Mouse (Mus musculus) thymus, postnatal 4 days (tissue): ENCODE measurements at regions not wholly inside any gene's neighbourhood (a gene's known extent, or its start where the extent isn't known, plus 50 kb on each side); places are given as distances from the start of the nearest gene placed in this dataset.

ENCODE experiments used
- DNase-seq: peaks from one replicate; pipeline ENCODE4 v3.0.0; 2021

- DNase-seq: no peak
These were observed 507.1 kb upstream of the Adam5 start for GRCm38 (mm10) chr8:25331161-25331776.

- DNase-seq: no peak
These were observed 505.6 kb upstream of the Adam5 start for GRCm38 (mm10) chr8:25329791-25330190.

- DNase-seq: no peak
These were observed 504.1 kb upstream of the Adam5 start for GRCm38 (mm10) chr8:25328318-25328717.

- DNase-seq: no peak
These were observed 502.8 kb upstream of the Adam5 start for GRCm38 (mm10) chr8:25326930-25327329.

- DNase-seq: no peak
These were observed 502.1 kb upstream of the Adam5 start for GRCm38 (mm10) chr8:25326257-25326656.

GRCm38 (mm10) chr8:25324731-25325130 is 500.6 kb upstream of the Adam5 start:
- DNase-seq: no peak

- no peak for DNase-seq
These were observed 499.7 kb upstream of the Adam5 start for GRCm38 (mm10) chr8:25323643-25324420.

GRCm38 (mm10) chr8:25316383-25316782 is 492.2 kb upstream of the Adam5 start:
- no peak for DNase-seq

- DNase-seq: no peak
These were observed 487.8 kb upstream of the Adam5 start for GRCm38 (mm10) chr8:25311811-25312533.

- DNase-seq: no peak
These were observed 483.8 kb upstream of the Adam5 start for GRCm38 (mm10) chr8:25307956-25308355.

GRCm38 (mm10) chr8:25307511-25307910 is 483.3 kb upstream of the Adam5 start:
- no peak for DNase-seq

GRCm38 (mm10) chr8:25306769-25307491 is 482.8 kb upstream of the Adam5 start:
- DNase-seq: no peak
